Mouse (Mus musculus): ENCODE measurements around the gene Psmd14. TPM values are rescaled to one million over a fixed set of nuclear protein-coding genes. Genes with fewer than 3 reads are reported as not detected.

Psmd14 gene
- polyA plus RNA-seq, 1 experiment from 2014 or later, result 146 TPM

GRCm38 (mm10) chr2:61813106-61813505 lies 101.6 kb downstream of the Psmd14 start:
- Histone ChIP-seq H3K79me2 (ENCODE audit: inconsistent target) (no peaks in the 10 kb centered on the region), H3K36me3 (ENCODE audit: inconsistent target) (no peaks in the 10 kb centered on the region), H3K4me3 (ENCODE audit: inconsistent target) (no peak overlapping the region), H3K27ac (no peak overlapping the region)
- 24% methylated on average over 6 of the region's 6 CpGs for WGBS (ENCODE audit: missing documents)

GRCm38 (mm10) chr2:61813521-61813920 lies 102.0 kb downstream of the Psmd14 start:
- H3K36me3 ChIP-seq (ENCODE audit: inconsistent target), result no peaks in the 10 kb centered on the region
- H3K79me2 ChIP-seq (ENCODE audit: inconsistent target), result no peaks in the 10 kb centered on the region
- 50% methylated on average over 1 of the region's 1 CpGs for WGBS (ENCODE audit: missing documents)
- H3K27ac ChIP-seq, result no peak overlapping the region
- H3K4me3 ChIP-seq (ENCODE audit: inconsistent target), result no peak overlapping the region

- 8% methylated on average over 22 of the region's 50 CpGs for WGBS (ENCODE audit: missing documents)
- H3K79me2 ChIP-seq (ENCODE audit: inconsistent target), result no peaks in the 10 kb centered on the region
- H3K4me3 ChIP-seq (ENCODE audit: inconsistent target), result no peak overlapping the region
- no peak overlapping the region for H3K27ac ChIP-seq
- H3K36me3 ChIP-seq (ENCODE audit: inconsistent target), result no peaks in the 10 kb centered on the region
These were observed 103.3 kb downstream of the Psmd14 start for GRCm38 (mm10) chr2:61814548-61815473.

GRCm38 (mm10) chr2:61815583-61816313 lies 104.3 kb downstream of the Psmd14 start:
- no peak overlapping the region for H3K27ac ChIP-seq
- WGBS (ENCODE audit: missing documents), result 40% methylated on average over 63 of the region's 66 CpGs
- H3K36me3 ChIP-seq (ENCODE audit: inconsistent target), result no peaks in the 10 kb centered on the region
- no peak overlapping the region for H3K4me3 ChIP-seq (ENCODE audit: inconsistent target)
- H3K79me2 ChIP-seq (ENCODE audit: inconsistent target), result no peaks in the 10 kb centered on the region

- no peak overlapping the region for H3K4me3 ChIP-seq (ENCODE audit: inconsistent target)
- 92% methylated on average over 1 of the region's 1 CpGs for WGBS (ENCODE audit: missing documents)
- no peaks in the 10 kb centered on the region for H3K79me2 ChIP-seq (ENCODE audit: inconsistent target)
- H3K36me3 ChIP-seq (ENCODE audit: inconsistent target), result no peaks in the 10 kb centered on the region
- H3K27ac ChIP-seq, result no peak overlapping the region
These were observed 106.7 kb downstream of the Psmd14 start for GRCm38 (mm10) chr2:61818197-61818596.

- no peak overlapping the region for H3K4me3 ChIP-seq (ENCODE audit: inconsistent target)
- H3K36me3 ChIP-seq (ENCODE audit: inconsistent target), result no peaks in the 10 kb centered on the region
- 14% methylated on average over 4 of the region's 4 CpGs for WGBS (ENCODE audit: missing documents)
- no peak overlapping the region for H3K27ac ChIP-seq
- H3K79me2 ChIP-seq (ENCODE audit: inconsistent target), result no peaks in the 10 kb centered on the region
These were observed 108.7 kb downstream of the Psmd14 start for GRCm38 (mm10) chr2:61820203-61820602.

GRCm38 (mm10) chr2:61823426-61824140 lies 112.1 kb downstream of the Psmd14 start:
- Histone ChIP-seq H3K27ac (no peak overlapping the region), H3K4me3 (ENCODE audit: inconsistent target) (no peak overlapping the region), H3K36me3 (ENCODE audit: inconsistent target) (no peaks in the 10 kb centered on the region), H3K79me2 (ENCODE audit: inconsistent target) (no peaks in the 10 kb centered on the region)
- 85% methylated on average over 1 of the region's 1 CpGs for WGBS (ENCODE audit: missing documents)

GRCm38 (mm10) chr2:61837243-61837806 lies 125.8 kb downstream of the Psmd14 start:
- no peaks in the 10 kb centered on the region for H3K79me2 ChIP-seq (ENCODE audit: inconsistent target)
- H3K27ac ChIP-seq, result no peak overlapping the region
- no peaks in the 10 kb centered on the region for H3K36me3 ChIP-seq (ENCODE audit: inconsistent target)
- no peak overlapping the region for H3K4me3 ChIP-seq (ENCODE audit: inconsistent target)
- 100% methylated on average over 2 of the region's 2 CpGs for WGBS (ENCODE audit: missing documents)

Other genes with a start within 250 kb of the Psmd14 start
- 57.6 to 93.0 TPM (median 61.6 TPM) in 3 replicates for gene Tank, start 133.1 kb upstream of the Psmd14 start, polyA plus RNA-seq (2018)
- not detected in 3 replicates for gene Tbr1, start 91.2 kb downstream of the Psmd14 start, polyA plus RNA-seq (2018)

All from macrophage (primary cell).